Mouse (Mus musculus) adrenal gland, adult (tissue): ENCODE data around the gene Tas2r138.
"Not testable (repeated sequence)": the region's sequence is repeated elsewhere in the genome, so short reads cannot be mapped to it uniquely, and the experiment has no call there.

ENCODE experiments used
- DNase-seq, 2 experiments: peaks; one replicate each; pipeline ENCODE4 v3.0.0; 2022 to 2023; ENCODE audit warnings: low spot score in 1 of 2; ENCODE audit not compliant: inconsistent age in 2 of 2

Tas2r138 gene

GRCm38 (mm10) chr6:40613260-40613852 lies at the start of gene Tas2r138:
Gene Tas2r138 (minus strand): TSS chr6:40613310.
- no peak for DNase-seq

- DNase-seq, result no peak
These were observed 47.8 kb upstream of the Tas2r138 start for GRCm38 (mm10) chr6:40660930-40661329.

- no peak for DNase-seq
These were observed 37.8 kb upstream of the Tas2r138 start for GRCm38 (mm10) chr6:40650953-40651352.

GRCm38 (mm10) chr6:40645701-40646100 lies 32.6 kb upstream of the Tas2r138 start:
- DNase-seq, result no peak

- no peak for DNase-seq
These were observed 27.8 kb upstream of the Tas2r138 start for GRCm38 (mm10) chr6:40640710-40641538.

- DNase-seq, result no peak
These were observed 24.6 kb upstream of the Tas2r138 start for GRCm38 (mm10) chr6:40637755-40638154.

GRCm38 (mm10) chr6:40635559-40635958 lies 22.4 kb upstream of the Tas2r138 start:
- no peak for DNase-seq

- no peak for DNase-seq
These were observed 21.5 kb upstream of the Tas2r138 start for GRCm38 (mm10) chr6:40634640-40635071.

- DNase-seq, result no peak
These were observed 15.4 kb upstream of the Tas2r138 start, which contains the start of gene Mgam for GRCm38 (mm10) chr6:40628406-40629000. Gene Mgam (plus strand): TSS chr6:40628831.

GRCm38 (mm10) chr6:40626111-40626510 lies 13.0 kb upstream of the Tas2r138 start:
- no peak for DNase-seq

GRCm38 (mm10) chr6:40617965-40618364 lies 4.9 kb upstream of the Tas2r138 start:
- DNase-seq, result peak; percentile 64 to 89

GRCm38 (mm10) chr6:40610244-40610643 lies 2.9 kb downstream of the Tas2r138 start:
- DNase-seq, result no peak

GRCm38 (mm10) chr6:40607431-40607830 lies 5.7 kb downstream of the Tas2r138 start:
- peak; percentile 28 to 82 for DNase-seq

GRCm38 (mm10) chr6:40598546-40598945 lies 14.6 kb downstream of the Tas2r138 start:
- not testable (repeated sequence) for DNase-seq

- DNase-seq, result no peak
These were observed 18.1 kb downstream of the Tas2r138 start for GRCm38 (mm10) chr6:40594804-40595550.

- DNase-seq, result no peak
These were observed 24.8 kb downstream of the Tas2r138 start for GRCm38 (mm10) chr6:40588346-40588745.

GRCm38 (mm10) chr6:40585645-40586044 lies 27.5 kb downstream of the Tas2r138 start, which contains the start of gene Clec5a:
Gene Clec5a (minus strand): TSS chr6:40585821.
- no peak for DNase-seq

GRCm38 (mm10) chr6:40584336-40584735 lies 28.8 kb downstream of the Tas2r138 start:
- no peak for DNase-seq

GRCm38 (mm10) chr6:40576305-40576704 lies 36.8 kb downstream of the Tas2r138 start:
- DNase-seq, result no peak

GRCm38 (mm10) chr6:40573618-40574017 lies 39.5 kb downstream of the Tas2r138 start:
- DNase-seq, result no peak

- no peak for DNase-seq
These were observed 43.9 kb downstream of the Tas2r138 start, which contains the start of gene Olfr460 for GRCm38 (mm10) chr6:40569187-40569586. Gene Olfr460 (plus strand): TSS chr6:40569487.
